26 mouse cellular contexts compared by ENCODE assay signal in genomic region chr12:71339142-71339848, GRCm38 (mm10). TPM values are rescaled to one million over a fixed set of nuclear protein-coding genes. Genes with fewer than 3 reads are reported as not detected.
A peak's percentile ranks its signal among the peaks of the same experiment; 100 is the strongest.
DNase-seq lines count a peak whose midpoint lies in the region; ATAC-seq and TF ChIP-seq lines count a peak whose summit lies in the region.
"Had no signal": no experiment of that assay in that cellular context is flagged by ENCODE, and none has a peak within 500 bp of the region (broad histone marks: within the 10 kb centered on the region; RNA-seq: fewer than 3 reads in every experiment).

No protein-coding gene starts in this region.

- no peak overlapping the region for H3K9ac ChIP-seq in hindbrain, embryonic 11.5 days (ENCODE audit: low read depth, low read length)
- H3K9ac ChIP-seq in hindbrain, embryonic 16.5 days (ENCODE audit: low read depth, low read length), result no peak overlapping the region
- H3K9ac ChIP-seq in midbrain, embryonic 14.5 days (replicated peaks; ENCODE audit: low read length), result no peak overlapping the region
- no peak overlapping the region for H3K9ac ChIP-seq in hindbrain, embryonic 14.5 days
- H3K9ac ChIP-seq in intestine, postnatal 0 days (ENCODE audit: low read depth, low read length), result no peak overlapping the region
- H3K9ac ChIP-seq: embryonic facial prominence, embryonic 13.5 days; forebrain, embryonic 13.5 days; heart, embryonic 12.5 days; limb, embryonic 12.5 days; liver, embryonic 13.5 days had no signal

- no peaks in the 10 kb centered on the region for H3K27me3 ChIP-seq in hindbrain, embryonic 11.5 days (ENCODE audit: control insufficient read depth, insufficient read depth, low read length)
- H3K27me3 ChIP-seq in hindbrain, embryonic 16.5 days (replicated peaks; ENCODE audit: control insufficient read depth, insufficient read depth, low read length), result no peaks in the 10 kb centered on the region
- no peaks in the 10 kb centered on the region for H3K27me3 ChIP-seq in midbrain, embryonic 14.5 days (ENCODE audit: control insufficient read depth, insufficient read depth, low read length)
- H3K27me3 ChIP-seq in midbrain, embryonic 10.5 days (ENCODE audit: low read depth, poor library complexity, severe bottlenecking), result no peaks in the 10 kb centered on the region
- H3K27me3 ChIP-seq in hindbrain, embryonic 14.5 days (ENCODE audit: control insufficient read depth, insufficient read depth, low read length), result no peaks in the 10 kb centered on the region
- no peaks in the 10 kb centered on the region for H3K27me3 ChIP-seq in intestine, postnatal 0 days (replicated peaks; ENCODE audit: control insufficient read depth, insufficient read depth, low read length)
- H3K27me3 ChIP-seq: embryonic facial prominence, embryonic 13.5 days; forebrain, embryonic 13.5 days; heart, embryonic 12.5 days; limb, embryonic 12.5 days; liver, embryonic 13.5 days had no signal

- H3K4me3 ChIP-seq in hindbrain, embryonic 11.5 days (ENCODE audit: low read depth, low read length), result no peak overlapping the region
- no peak overlapping the region for H3K4me3 ChIP-seq in hindbrain, embryonic 16.5 days (ENCODE audit: low read length)
- H3K4me3 ChIP-seq in midbrain, embryonic 14.5 days (replicated peaks; ENCODE audit: low read depth, low read length), result no peak overlapping the region
- no peak overlapping the region for H3K4me3 ChIP-seq in midbrain, embryonic 10.5 days
- H3K4me3 ChIP-seq in hindbrain, embryonic 14.5 days (replicated peaks; ENCODE audit: low read length), result no peak overlapping the region
- no peak overlapping the region for H3K4me3 ChIP-seq in layer of hippocampus, adult 2 months
- H3K4me3 ChIP-seq in intestine, postnatal 0 days (ENCODE audit: low read depth, low read length), result no peak overlapping the region
- H3K4me3 ChIP-seq: embryonic facial prominence, embryonic 13.5 days; erythroblast, embryonic 14.5 days; forebrain, embryonic 13.5 days; heart, embryonic 12.5 days; limb, embryonic 12.5 days; liver, embryonic 13.5 days had no signal

- no peaks in the 10 kb centered on the region for H3K36me3 ChIP-seq in hindbrain, embryonic 11.5 days (ENCODE audit: control insufficient read depth, insufficient read depth, low read length)
- no peaks in the 10 kb centered on the region for H3K36me3 ChIP-seq in hindbrain, embryonic 16.5 days (ENCODE audit: control insufficient read depth, insufficient read depth, low read length)
- no peaks in the 10 kb centered on the region for H3K36me3 ChIP-seq in midbrain, embryonic 14.5 days (ENCODE audit: control insufficient read depth, insufficient read depth, low read length)
- H3K36me3 ChIP-seq in midbrain, embryonic 10.5 days, result no peaks in the 10 kb centered on the region
- H3K36me3 ChIP-seq in hindbrain, embryonic 14.5 days (replicated peaks; ENCODE audit: control insufficient read depth, insufficient read depth), result no peaks in the 10 kb centered on the region
- H3K36me3 ChIP-seq in intestine, postnatal 0 days (ENCODE audit: control insufficient read depth, insufficient read depth), result no peaks in the 10 kb centered on the region
- H3K36me3 ChIP-seq: embryonic facial prominence, embryonic 13.5 days; heart, embryonic 12.5 days; limb, embryonic 12.5 days; liver, embryonic 13.5 days had no signal

- TF ChIP-seq CTCF in layer of hippocampus, adult 2 months (conservative IDR thresholded peaks at IDR 0.05), result no peak
- no peak for TF ChIP-seq CTCF in intestine, postnatal 0 days (IDR thresholded peaks at IDR 0.05; ENCODE audit: low read depth)

- H3K27ac ChIP-seq in hindbrain, embryonic 11.5 days (ENCODE audit: low read depth, low read length), result peak overlapping the region; percentile 58; the same call in 1 of the 2 replicates
- no peak overlapping the region for H3K27ac ChIP-seq in hindbrain, embryonic 16.5 days (ENCODE audit: low read depth, low read length)
- H3K27ac ChIP-seq in midbrain, embryonic 14.5 days (replicated peaks; ENCODE audit: low read depth, low read length), result no peak overlapping the region
- no peak overlapping the region for H3K27ac ChIP-seq in midbrain, embryonic 10.5 days (replicated peaks)
- 0 out of 2 replicates have a peak overlapping the region, but pooled peaks have one; percentile 12 for H3K27ac ChIP-seq in hindbrain, embryonic 14.5 days
- no peak overlapping the region for H3K27ac ChIP-seq in layer of hippocampus, adult 2 months
- H3K27ac ChIP-seq in intestine, postnatal 0 days (ENCODE audit: low read depth, low read length), result no peak overlapping the region
- H3K27ac ChIP-seq: embryonic facial prominence, embryonic 13.5 days; forebrain, embryonic 13.5 days; limb, embryonic 12.5 days; liver, embryonic 13.5 days had no signal

- 59% methylated on average over 16 of the region's 16 CpGs for WGBS in hindbrain, embryonic 11.5 days
- WGBS in hindbrain, embryonic 16.5 days, result 55% methylated on average over 16 of the region's 16 CpGs
- 63% methylated on average over 16 of the region's 16 CpGs for WGBS in midbrain, embryonic 14.5 days
- WGBS in midbrain, embryonic 10.5 days, result 79% methylated on average over 16 of the region's 16 CpGs
- WGBS in hindbrain, embryonic 14.5 days, result 46% methylated on average over 16 of the region's 16 CpGs
- WGBS in intestine, postnatal 0 days, result 66% methylated on average over 16 of the region's 16 CpGs

- 0 out of 2 replicates have a peak, but pooled peaks have one; percentile 25 for ATAC-seq in hindbrain, embryonic 11.5 days (ENCODE audit: low FRiP score)
- ATAC-seq in hindbrain, embryonic 16.5 days, result no peak
- no peak for ATAC-seq in midbrain, embryonic 14.5 days (ENCODE audit: low FRiP score, low TSS enrichment)
- ATAC-seq in hindbrain, embryonic 14.5 days (ENCODE audit: low FRiP score), result 0 out of 2 replicates have a peak, but pooled peaks have one; percentile 25
- no peak for ATAC-seq in intestine, postnatal 0 days
- ATAC-seq: forebrain, embryonic 13.5 days; intestine, embryonic 16.5 days had no signal

- H3K9me3 ChIP-seq in hindbrain, embryonic 11.5 days (ENCODE audit: control insufficient read depth, low read length), result no peaks in the 10 kb centered on the region
- H3K9me3 ChIP-seq in hindbrain, embryonic 16.5 days (ENCODE audit: control insufficient read depth, low read length), result no peaks in the 10 kb centered on the region
- H3K9me3 ChIP-seq in midbrain, embryonic 14.5 days (ENCODE audit: control insufficient read depth, low read length), result no peaks in the 10 kb centered on the region
- no peaks in the 10 kb centered on the region for H3K9me3 ChIP-seq in midbrain, embryonic 10.5 days (replicated peaks)
- no peaks in the 10 kb centered on the region for H3K9me3 ChIP-seq in hindbrain, embryonic 14.5 days (ENCODE audit: control insufficient read depth, low read length)
- no peaks in the 10 kb centered on the region for H3K9me3 ChIP-seq in intestine, postnatal 0 days (ENCODE audit: control insufficient read depth)
- H3K9me3 ChIP-seq: embryonic facial prominence, embryonic 13.5 days; forebrain, embryonic 13.5 days; heart, embryonic 12.5 days; limb, embryonic 12.5 days; liver, embryonic 13.5 days had no signal

- 0 out of 2 replicates have a peak, but pooled peaks cover 4% of the 10 kb centered on the region for H3K4me1 ChIP-seq in hindbrain, embryonic 11.5 days (replicated peaks; ENCODE audit: control insufficient read depth, insufficient read depth, low read length)
- peaks cover 6% of the 10 kb centered on the region for H3K4me1 ChIP-seq in hindbrain, embryonic 16.5 days (ENCODE audit: control insufficient read depth, insufficient read depth, low read depth, low read length)
- H3K4me1 ChIP-seq in midbrain, embryonic 14.5 days (ENCODE audit: control insufficient read depth, insufficient read depth, low read length), result peaks cover 12% of the 10 kb centered on the region; the same call in 1 of the 2 replicates
- peaks cover 19% of the 10 kb centered on the region for H3K4me1 ChIP-seq in midbrain, embryonic 10.5 days
- H3K4me1 ChIP-seq in hindbrain, embryonic 14.5 days (replicated peaks; ENCODE audit: control insufficient read depth, insufficient read depth, low read length), result peaks cover 25% of the 10 kb centered on the region
- H3K4me1 ChIP-seq in intestine, postnatal 0 days (replicated peaks; ENCODE audit: control insufficient read depth, insufficient read depth, low read length), result no peaks in the 10 kb centered on the region
- H3K4me1 ChIP-seq: liver, embryonic 13.5 days had no signal

- no peak overlapping the region for H3K4me2 ChIP-seq in hindbrain, embryonic 11.5 days (replicated peaks; ENCODE audit: low read depth, low read length)
- H3K4me2 ChIP-seq in hindbrain, embryonic 16.5 days (ENCODE audit: low read length), result no peak overlapping the region
- no peak overlapping the region for H3K4me2 ChIP-seq in midbrain, embryonic 14.5 days (ENCODE audit: low read length)
- H3K4me2 ChIP-seq in hindbrain, embryonic 14.5 days (replicated peaks), result no peak overlapping the region
- H3K4me2 ChIP-seq in intestine, postnatal 0 days (replicated peaks; ENCODE audit: low read depth), result no peak overlapping the region
- H3K4me2 ChIP-seq: embryonic facial prominence, embryonic 13.5 days; forebrain, embryonic 13.5 days; heart, embryonic 12.5 days; limb, embryonic 12.5 days; liver, embryonic 13.5 days had no signal

- DNase-seq in hindbrain, embryonic 11.5 days (ENCODE audit: low spot score), result no peak
- DNase-seq in midbrain, embryonic 14.5 days, result peak; percentile 23
- no peak for DNase-seq in midbrain, embryonic 10.5 days (ENCODE audit: low spot score)
- no peak for DNase-seq in hindbrain, embryonic 14.5 days (ENCODE audit: low spot score)
- DNase-seq in layer of hippocampus, adult 2 months (ENCODE audit: low spot score in 2 of 2), result no peak
- DNase-seq: adrenal gland, postnatal 14 days; cerebellum, adult 2 months; cerebellum, postnatal 36 days; embryo, embryonic 11 days; gastrocnemius, postnatal 36 days; kidney, postnatal 25 days; layer of hippocampus, postnatal 36 days; liver, embryonic 13.5 days; lung, adult 2 months; right cerebral cortex, adult 18-20 months; right cerebral cortex, postnatal 4 days; thymus, postnatal 25 days had no signal

RNA-seq across cellular contexts. Expression of gene Dact1, which starts 29.6 kb away (rescaled TPM):
- polyA plus RNA-seq in hindbrain, embryonic 11.5 days (2014; fragmentation: Nextera tagmentation; extraction: Ambion mirVana), result 15.3 and 17.5 TPM in 2 replicates
- 15.8 and 21.2 TPM in 2 replicates for polyA plus RNA-seq in hindbrain, embryonic 16.5 days (2015; fragmentation: Nextera tagmentation; extraction: Ambion mirVana)
- polyA plus RNA-seq in midbrain, embryonic 14.5 days (2014; fragmentation: Nextera tagmentation; extraction: Ambion mirVana), result 34.6 and 35.8 TPM in 2 replicates
- 7.2 and 9.0 TPM in 2 replicates for polyA plus RNA-seq in midbrain, embryonic 10.5 days (2016; fragmentation: Nextera tagmentation; extraction: Ambion mirVana)
- polyA plus RNA-seq in hindbrain, embryonic 14.5 days (2014; fragmentation: Nextera tagmentation; extraction: Ambion mirVana), result 29.8 and 33.1 TPM in 2 replicates
- 1 to 10 TPM; 6.4 to 7.6 TPM for total RNA-seq in layer of hippocampus, adult 2 months (2021)
- 4.8 and 5.1 TPM in 2 replicates for polyA plus RNA-seq in intestine, postnatal 0 days (2015; fragmentation: Nextera tagmentation; extraction: Ambion mirVana)
- total RNA-seq: hematopoietic stem cell, adult 5-6 weeks had no signal
- polyA plus RNA-seq: erythroblast, embryonic 14.5 days had no signal

Comparison
In these comparisons a context has a peak if more than half of its experiments do, and no peak if none do; other contexts are left out.
1. ATAC-seq: peak in hindbrain, embryonic 11.5 days (single experiment) and hindbrain, embryonic 14.5 days (single experiment); none in hindbrain, embryonic 16.5 days (single experiment), midbrain, embryonic 14.5 days (single experiment) and intestine, postnatal 0 days (single experiment).
2. H3K27ac ChIP-seq: peak in hindbrain, embryonic 11.5 days (single experiment) and hindbrain, embryonic 14.5 days (single experiment); none in hindbrain, embryonic 16.5 days (single experiment), midbrain, embryonic 14.5 days (single experiment), midbrain, embryonic 10.5 days (single experiment), layer of hippocampus, adult 2 months (single experiment) and intestine, postnatal 0 days (single experiment).